Mouse (Mus musculus) urinary bladder, adult 18-20 months (tissue): ENCODE results near the gene Snrnp25.
A peak's percentile ranks its signal among the peaks of the same experiment; 100 is the strongest.

Experiments used
- DNase-seq, 2 experiments: peaks; one replicate each; pipeline ENCODE4 v3.0.0; 2022; ENCODE audit warnings: low spot score in 2 of 2, mixed read lengths in 2 of 2

Gene Snrnp25

DNA sequence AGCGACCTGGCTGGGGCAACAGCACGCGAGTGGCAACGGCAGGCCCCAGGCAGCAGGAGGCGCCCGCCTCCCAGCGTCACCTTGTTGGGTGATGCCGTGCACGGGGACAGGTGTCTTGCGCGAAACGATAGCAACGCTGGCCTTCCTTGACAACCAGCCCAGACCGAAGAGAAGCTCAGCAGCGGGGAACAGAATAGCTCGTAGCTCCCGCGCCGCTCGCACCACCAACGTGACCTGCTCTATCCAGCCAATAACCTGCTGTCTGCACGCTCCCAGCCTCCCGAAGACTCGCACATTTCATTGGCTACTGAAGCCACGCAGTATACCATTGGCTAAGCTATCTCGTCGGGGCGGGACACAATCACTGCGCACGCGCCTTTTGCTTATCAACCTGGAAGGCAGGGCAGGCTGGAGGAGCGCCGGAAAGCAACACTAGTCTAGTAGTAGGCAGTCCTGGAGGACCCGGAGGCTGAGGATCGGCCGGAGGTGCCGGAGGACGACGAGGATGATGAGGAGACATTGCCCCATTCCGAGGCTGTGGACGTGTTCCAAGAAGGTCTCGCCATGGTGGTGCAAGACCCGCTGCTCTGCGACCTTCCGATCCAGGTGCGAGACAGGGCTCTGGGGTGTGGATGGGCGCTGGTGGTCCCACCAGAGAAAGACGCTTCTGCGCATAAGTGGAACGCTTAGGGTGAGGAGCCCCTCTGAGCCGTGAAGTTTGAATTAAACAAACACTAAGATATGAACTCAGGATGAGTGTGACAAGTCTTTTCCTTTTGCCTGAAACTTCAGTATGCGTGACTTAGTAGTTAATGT is at the start of gene Snrnp25:
Gene Snrnp25, plus strand, starts transcription at position 358 of the 816 bp plus-strand sequence.
- peak; percentile 87 to 95 for DNase-seq

DNA sequence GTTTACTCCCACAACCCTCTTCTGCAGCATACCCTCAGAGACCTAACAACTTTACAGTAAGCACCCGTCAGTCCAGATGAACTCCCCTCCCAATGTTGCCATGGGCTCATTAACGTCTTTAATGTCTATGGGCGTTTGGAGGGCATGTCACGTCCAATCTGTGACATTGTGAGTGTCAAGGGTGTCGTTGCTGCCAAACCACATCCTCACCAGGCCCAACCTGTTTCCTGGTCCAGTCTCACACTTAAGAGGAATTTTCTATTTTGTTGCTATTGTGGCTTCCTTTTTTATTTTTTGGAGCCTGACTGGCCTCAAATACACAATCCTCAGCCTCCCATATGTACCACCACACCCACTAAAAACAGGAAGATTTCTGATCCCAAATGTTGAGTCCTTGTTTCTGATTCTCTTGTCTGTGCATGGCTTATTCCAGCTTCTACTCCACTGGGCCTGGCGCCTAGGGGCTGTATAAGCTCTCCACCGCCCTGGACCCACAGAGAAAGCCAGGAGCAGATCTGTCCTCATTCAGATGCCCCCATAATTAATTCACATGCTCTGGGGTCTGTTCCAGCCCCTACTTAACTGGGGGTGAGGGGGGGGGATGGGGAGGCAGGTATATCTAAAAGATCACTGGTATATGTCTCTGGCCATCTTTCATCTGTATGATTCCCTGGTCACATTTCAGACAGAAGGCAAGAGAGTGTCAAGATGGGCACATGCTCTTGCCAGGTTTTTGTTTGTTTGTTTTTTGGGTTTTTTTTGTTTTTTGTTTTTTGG is 48.2 kb upstream of the Snrnp25 start:
- no peak for DNase-seq

DNA sequence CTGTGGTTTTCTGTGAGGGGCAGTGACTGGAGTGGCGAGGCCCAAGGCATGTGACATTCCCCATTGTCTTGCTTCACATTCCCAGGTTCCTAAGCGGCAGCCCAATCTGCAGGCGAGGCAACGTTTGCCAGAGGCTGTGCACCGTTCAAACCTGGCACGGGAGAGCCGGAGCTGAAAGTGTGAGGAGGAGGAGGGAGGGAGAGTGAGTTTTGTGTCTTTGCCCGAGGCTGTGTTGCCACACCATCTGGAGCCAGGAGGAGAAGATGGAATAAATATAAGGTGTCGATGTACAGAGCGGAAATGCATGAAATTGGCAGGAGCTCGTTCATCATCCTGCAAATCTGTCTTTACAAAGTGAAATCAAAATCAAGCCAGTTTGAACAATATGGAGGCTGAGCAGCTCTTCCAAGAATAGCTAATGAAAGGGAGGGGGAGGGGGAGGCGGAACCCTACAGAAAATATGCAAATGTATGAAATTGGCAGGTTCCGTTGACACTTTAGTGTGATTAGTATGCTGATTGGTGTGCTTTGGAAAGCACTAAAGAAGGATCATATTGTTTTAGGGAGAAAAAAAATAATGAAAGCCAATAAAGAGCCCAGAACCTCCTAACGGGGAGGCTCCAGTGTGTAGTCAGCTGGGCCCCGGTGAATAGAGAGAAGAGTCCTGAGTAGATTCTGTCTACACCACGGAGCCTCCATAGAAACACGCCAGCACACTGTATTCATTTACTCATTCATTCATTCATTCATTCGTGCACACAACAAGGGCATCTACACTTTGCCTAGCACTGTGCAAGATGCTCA is 47.2 kb upstream of the Snrnp25 start:
- no peak for DNase-seq

DNA sequence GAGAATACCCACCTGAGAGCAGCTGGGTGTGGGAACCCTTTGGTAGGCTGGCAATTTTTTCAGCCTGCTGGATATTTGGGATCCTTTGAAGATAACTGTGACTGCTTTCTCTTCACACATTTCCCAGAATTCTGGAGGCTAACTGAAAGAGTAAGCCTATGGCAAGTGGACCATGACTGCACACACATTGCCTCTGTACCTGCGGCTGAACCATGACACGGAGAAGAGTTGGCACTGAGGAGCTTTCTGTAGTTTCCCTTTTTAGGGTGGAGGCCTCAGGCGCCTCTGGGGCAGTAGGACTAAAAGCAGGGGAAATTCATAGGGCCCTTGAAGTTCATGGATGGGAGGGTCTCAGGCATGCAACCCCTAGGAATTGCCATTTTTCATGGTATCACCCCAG is 46.0 kb upstream of the Snrnp25 start:
- DNase-seq: no peak

DNA sequence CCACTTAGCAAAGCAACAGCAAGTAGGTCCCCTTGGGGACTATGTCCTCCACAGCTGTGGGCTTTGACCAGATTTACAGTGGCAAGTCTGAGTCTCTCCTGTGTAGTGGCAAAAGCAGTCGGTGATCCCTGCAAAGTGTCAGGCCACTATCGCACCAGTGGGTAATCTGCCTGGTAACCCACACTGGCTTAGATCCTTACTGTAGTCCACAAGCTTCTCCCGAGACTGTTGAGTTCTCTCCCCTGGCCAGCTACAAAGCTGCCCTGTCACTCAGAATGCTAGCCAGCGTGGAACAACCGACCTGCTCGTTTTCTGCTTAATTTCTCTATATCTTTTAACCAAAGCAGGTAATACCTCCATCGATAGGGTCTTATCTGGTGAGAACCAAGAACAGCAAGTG is 44.9 kb upstream of the Snrnp25 start:
- no peak for DNase-seq

DNA sequence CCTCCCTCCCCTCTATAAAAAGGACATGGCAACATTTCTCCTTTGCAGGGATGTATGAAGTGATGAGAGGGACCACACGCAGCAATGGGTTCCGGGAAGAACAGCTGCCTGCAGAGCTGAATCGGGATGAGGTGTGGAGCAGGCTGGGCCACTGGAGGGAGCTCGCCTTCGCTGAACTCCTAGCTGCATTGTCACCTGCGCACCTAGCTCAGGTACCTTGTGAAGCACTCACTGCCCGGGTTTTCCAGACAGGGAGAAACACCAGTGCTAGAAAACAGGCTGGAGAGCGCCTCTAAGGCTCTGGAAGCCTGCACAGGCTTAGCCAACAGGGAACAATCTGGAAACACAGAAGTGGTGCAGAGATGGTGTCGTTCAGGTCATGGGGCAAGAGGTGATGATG is 43.7 kb upstream of the Snrnp25 start:
- DNase-seq: peak in 1 of 2 experiments; percentile 26

DNA sequence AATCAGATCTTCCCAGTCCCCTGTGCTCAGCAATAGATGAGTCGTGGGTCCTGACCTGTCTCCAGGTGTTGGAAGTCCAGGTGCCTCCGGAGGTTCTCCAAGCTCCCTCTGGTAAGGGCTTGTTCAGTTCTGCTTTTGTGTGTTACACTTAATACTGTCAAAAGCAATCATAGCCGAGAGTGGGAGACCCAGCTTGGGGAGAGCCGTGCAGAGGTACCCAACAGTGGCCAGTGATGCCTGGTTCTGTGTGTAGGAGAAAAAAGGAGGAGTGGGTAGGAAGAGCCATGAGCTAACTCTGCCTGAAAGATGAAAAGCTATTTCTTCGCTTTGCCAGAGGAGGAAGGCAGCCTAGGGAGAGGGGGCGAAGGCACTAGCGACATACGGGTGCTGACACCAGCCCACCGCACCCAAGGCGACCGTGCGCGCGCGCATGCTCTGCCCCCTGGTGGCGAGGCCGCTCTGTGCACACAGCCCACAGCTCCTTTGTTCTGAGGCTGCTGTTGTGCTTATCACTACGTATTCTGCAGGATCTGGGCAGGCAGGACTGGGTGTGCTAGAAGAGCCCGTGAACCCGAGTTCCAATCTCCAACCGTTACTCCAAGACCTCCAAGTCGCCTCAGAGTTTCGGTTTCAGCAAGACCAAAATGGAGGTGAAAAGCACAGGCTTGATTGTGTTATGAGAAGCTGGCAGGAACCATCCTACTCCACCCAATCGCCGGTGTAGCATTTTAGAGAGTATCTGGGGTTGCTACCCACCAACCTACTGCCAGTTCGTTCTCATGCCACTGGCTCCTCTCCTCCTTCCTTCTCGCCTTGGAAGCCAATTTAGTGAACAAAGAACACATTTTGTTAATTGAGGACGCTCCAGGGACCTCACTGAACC is 43.1 kb upstream of the Snrnp25 start:
- peak in 1 of 2 experiments; percentile 61 for DNase-seq

DNA sequence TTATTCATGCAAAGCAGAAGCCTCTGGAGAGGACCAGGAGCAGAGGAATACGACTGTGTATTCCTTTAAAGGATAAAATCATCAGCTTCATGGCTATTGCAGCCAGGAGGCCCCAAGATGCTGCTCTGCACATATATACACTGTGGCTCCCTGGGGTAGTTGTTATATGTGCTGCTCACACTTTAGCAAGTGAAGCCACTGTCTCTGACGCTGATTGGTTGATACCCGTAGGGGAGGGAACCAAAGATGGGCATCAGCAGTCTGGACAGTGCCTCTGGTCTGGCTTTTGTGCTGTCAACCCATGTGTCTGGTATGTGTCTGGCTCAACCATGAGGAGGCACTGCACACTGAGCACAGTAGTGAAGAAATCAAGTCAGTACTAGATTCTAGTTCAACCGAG is 38.5 kb upstream of the Snrnp25 start:
- DNase-seq: no peak

DNA sequence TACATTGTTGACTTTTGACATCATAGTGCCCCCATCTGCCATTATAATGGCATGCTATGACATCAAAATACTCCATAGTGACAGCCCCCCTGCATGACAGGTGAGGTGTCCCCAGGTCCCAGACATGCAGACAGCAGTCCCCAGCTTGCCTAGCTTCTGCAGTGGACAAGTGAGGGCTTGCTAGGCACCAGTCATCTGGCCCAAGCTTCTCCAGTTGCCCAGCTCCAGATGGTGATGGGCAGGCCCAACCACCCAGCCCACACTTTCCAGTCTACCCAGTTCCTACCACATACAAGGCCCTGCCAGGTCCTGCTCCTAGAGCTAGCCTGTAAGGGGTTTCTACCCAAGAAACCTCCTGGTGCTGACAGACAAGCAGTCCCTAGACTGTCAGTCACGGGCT is 26.7 kb upstream of the Snrnp25 start:
- DNase-seq: no peak

DNA sequence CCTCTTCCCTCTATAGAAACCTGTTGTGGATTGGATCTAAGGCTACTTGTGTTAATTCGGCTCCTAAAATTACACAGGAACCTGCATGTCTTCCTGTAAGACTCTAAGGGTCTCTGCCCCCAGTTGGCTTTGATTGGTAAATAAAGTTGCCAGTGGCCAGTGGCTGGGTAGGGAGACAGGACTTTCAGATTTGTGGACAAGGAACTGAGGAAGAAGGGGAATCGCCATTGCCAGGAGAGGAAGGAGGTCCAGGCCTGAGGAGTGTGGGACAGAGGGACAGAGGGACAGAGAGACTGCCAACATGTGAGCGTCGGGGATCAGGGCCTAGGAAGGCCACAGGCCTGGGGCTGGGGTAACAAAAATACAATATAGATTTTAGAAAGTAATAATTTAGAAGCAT is 24.0 kb upstream of the Snrnp25 start:
- no peak for DNase-seq

DNA sequence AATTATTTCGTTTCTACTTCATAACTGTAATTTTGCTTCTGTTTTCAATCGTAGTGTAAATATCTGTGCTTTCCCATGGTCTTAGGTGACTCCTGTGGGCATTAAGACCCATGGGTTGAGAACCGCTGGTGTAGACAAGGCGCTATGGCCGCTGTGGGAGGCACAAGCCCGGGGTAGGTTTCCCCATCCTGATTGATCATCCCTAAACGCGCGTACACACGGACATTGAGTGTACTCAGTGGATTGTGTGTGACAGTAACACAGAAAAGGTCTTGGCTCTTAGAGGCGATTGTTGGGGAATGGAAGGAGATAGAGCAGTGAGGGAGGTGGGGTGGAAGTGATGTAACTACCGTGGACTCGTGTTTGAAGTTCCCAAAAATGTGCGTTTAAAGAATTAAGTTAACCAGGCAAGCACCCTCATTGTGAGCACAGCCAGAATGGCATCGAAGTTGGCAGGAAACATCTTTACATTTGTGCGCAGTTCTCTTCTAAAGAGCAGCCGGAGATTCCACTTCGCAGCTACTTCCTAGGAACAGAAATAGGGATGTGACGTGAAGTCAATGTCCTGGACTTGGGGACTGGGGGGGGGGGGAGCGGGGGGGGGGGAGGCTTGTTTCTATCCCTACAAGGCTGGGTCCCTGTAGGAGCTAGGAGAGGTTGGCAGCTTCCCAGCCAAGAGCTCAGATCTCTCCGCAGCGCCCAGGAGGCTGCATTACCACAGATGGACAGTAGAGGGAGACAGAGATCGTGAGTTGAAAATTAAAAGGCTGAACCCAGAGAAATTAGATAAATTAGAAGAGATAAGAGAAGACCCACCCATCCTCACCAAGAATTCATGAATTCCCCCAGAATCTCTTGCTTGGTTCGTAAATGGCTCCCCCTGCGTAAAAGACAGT is 23.0 kb upstream of the Snrnp25 start:
- peak; percentile 48 to 58 for DNase-seq

DNA sequence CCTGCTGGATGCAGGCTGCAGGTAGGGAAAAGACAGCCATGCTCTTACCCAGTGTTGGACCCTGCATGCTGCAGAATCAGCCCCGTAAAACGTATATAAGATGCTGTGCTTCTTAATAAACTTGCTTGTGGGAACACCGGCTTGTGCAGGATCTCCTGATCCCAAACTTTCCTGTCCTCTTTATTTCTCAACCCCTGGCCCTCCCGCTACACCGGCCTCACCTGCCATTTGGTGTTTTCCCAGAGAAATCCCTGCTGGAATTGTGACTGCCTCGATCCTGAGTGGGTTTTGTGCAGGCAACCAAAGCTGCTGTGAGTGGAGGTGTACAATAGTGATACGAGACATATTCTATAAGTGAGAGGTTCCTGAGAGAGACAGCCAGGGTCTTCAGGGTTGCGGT is 20.7 kb upstream of the Snrnp25 start:
- DNase-seq: no peak

DNA sequence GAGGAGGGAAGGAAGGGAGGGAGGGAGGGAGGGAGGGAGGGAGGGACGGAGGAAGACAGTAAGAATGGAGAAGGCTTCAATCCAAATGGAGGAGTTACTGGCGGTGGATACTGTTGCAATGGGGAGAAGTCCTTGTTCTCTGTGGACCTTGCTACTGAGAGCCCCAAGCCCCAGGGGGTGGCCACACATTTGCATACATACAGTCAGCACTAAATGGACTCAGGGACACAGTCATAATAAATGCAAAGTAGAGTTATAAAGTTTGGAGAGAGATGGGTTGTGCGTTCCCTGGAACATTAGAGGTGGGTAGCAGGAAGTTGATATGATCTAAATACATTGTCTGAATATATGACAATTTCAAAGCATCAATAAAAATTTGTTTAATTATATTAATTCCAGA is 19.2 kb upstream of the Snrnp25 start:
- no peak for DNase-seq

DNA sequence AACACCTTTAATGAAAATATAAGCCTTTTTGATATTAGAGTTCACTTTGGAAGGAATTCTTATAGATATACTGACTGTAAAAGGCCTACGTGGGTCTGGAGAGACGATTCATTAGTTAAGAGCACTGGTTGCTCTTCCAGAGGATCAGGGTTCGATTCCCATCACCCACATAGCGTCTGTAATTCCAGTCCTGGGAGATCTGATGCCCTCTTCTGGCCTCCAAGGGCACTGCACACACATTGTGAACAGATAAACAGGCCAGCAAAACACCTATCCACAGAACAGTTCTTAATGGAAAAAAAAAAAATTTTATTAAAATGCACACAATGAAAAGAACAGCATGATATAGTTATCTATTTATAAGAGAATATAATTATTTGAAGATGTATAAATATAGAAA is 18.0 kb upstream of the Snrnp25 start:
- DNase-seq: no peak

DNA sequence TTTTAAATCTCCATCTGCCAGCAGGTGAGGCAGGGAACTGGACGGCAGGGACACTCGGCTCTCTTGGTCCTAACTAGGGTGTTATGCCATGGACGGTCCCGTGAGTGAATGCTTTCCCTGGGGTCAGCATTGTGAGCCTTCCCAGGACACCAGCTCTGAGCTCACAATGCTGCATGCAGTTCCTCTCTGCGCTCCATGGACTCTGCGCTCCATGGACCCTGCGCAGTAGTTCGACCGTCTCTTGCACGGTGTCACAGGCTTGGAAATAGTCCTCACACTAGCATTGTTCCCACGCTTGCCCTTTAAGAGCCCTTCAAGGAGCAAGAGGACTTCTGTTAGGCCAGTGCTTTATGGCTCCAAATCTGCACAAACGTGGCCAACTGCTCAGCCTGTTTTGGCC is 16.3 kb upstream of the Snrnp25 start:
- no peak for DNase-seq

DNA sequence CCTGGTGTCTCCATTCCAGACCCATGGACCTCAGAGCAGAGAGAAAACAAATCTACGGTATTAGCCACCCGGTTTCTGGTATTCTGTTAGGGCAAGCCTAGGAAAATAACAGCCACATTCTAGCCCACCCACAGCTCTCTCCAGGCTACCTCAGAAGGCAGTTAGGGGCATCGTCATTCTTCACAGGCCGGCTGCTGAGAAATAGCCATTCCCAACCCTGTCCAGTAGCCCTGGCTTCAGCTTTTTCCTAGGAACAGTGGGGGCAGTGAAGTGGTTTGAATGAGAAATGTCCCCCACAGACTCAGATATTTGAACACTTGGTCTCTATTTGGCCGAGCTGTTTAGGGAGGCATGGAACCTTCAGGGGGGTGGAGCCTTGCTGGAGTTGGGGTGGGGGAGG is 15.8 kb upstream of the Snrnp25 start:
- no peak for DNase-seq

DNA sequence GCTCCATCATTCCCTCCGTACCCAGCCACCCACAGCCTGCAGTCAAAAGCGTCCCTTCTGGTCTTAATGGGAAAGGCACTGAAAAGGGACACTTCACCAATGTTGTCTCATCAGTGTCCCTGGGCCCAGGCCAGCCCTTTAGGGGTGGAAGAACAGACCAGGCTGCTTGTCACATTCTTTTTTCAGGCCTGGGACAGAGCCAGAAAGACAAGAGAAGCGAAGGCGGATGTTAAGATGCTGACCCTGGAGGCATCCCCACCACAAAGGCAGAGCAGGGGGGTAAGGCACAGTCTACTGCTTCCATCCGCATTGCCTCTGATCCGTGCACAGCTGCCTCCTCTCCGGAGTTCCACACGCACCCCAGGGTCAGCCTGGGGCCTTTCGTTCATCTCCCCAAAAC is 15.1 kb upstream of the Snrnp25 start:
- no peak for DNase-seq

DNA sequence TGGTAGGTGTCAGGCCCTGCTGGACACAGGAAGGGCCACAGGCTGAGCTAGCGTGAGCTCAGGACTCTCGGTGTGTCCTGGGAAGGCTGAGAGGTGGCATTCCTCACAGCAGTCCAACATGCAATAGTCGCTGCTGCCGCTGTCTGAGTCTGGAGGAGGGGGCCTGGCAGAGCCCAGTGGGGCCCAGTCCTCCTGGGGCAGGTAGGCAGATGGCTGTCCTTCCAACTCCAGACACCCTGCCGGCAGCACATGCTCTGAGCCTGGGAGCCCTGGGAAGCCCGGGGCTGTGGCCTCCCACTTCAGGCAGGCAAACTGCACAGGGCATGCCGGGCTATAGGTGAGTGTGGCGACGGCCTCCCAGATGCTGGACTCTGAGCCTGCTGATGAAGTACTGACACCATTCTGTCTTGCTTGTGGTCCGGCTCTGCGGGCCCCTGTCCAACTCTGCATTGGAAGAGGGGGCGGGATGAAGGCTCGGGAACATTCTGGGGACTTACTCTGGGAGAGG is 14.6 kb upstream of the Snrnp25 start:
- no peak for DNase-seq

DNA sequence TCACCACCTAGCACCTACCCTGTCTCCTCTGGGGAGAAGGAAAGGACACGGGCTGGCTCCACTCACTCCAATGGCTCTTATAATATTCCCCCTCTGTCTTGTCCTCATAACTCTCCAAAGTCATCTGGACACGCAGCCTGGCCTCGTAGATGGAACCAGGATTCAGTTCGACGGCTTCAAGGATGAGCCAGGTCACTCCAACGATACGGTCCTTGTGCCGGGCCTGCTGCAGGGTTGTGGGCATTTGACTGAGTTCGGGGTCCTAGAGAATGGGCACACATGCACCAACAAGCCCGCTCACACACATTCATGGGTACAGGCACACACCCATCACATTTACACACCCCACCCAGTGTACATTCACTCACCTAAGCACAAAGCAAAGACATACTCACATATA is 12.1 kb upstream of the Snrnp25 start:
- DNase-seq: no peak

DNA sequence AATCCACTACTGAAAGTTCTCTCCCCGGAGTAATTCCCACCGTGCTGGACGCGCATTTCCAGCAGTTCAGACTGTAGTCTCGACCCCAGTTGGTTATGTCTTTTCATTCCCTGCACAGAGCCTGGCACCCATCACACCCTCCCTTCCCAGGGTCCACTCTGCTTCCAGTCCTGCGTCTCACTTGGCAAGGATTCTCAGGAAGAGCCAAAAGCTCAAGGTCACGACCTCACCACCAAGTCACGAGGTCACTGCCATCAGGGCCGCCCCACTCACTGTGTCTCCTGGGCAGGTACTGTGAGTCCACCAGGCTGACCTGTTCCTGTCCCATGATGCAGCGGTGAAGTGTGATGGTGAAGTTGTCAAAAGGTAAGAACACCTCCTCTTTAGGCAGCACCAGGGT is 11.1 kb upstream of the Snrnp25 start:
- DNase-seq: no peak
